Mouse (Mus musculus): ENCODE results near the gene Xpnpep3.
A peak's percentile ranks its signal among the peaks of the same experiment; 100 is the strongest.

Gene Xpnpep3

DNA sequence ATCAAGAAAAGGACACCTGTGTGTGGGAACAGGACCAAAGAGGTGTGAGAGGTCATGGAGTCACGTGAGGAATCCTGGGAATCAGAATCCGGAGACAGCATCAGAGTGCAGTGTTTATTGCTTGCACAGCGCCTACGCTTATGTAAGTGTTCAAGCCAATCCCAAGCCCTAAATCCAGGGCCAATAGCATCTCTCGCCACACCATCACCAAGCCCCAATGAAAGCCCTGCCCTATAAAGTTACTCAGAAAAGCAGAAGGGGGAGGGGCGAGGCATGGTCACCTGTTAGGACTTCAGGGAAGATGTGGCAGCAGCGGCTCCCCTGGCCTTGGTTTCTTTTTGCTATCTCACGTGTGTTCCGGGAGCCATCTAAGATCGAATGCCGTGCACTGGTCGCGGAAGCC lies 81.0 kb downstream of the Xpnpep3 start:
- DNase-seq (ENCODE audit: low spot score), result peak; percentile 32

DNA sequence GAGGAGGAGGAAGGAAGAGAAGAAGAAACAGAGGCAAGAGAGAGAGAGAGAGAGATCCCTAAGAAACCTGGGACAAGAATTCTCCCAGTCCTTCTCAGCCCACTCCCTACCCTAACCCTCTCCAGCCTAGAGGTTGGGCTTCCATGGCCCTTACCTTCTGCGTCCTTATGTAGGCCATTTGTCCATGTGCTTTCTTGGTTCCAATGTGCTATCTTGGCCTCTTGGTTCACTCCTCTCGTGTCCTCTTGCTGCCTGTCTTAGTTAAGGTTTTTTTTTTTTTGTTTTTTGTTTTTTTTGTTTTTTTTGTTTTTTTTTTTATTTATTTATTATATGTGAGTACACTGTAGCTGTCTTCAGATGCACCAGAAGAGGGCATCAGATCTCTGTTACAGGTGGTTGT lies 83.0 kb downstream of the Xpnpep3 start:
- no peak for DNase-seq (ENCODE audit: low spot score)

GRCm38 (mm10) chr15:81483691-81484090 lies 83.8 kb downstream of the Xpnpep3 start:
- no peak for DNase-seq (ENCODE audit: low spot score)

GRCm38 (mm10) chr15:81485483-81485882 lies 85.5 kb downstream of the Xpnpep3 start:
- DNase-seq (ENCODE audit: low spot score), result no peak

GRCm38 (mm10) chr15:81503466-81503865 lies 103.5 kb downstream of the Xpnpep3 start:
- no peak for DNase-seq (ENCODE audit: low spot score)

GRCm38 (mm10) chr15:81503995-81504394 lies 104.1 kb downstream of the Xpnpep3 start:
- no peak for DNase-seq (ENCODE audit: low spot score)
